Mouse (Mus musculus) intestine, postnatal 0 days (tissue): ENCODE measurements at regions not wholly inside any gene's neighbourhood (a gene's known extent, or its start where the extent isn't known, plus 50 kb on each side); places are given as distances from the start of the nearest gene placed in this dataset.
A peak's percentile ranks its signal among the peaks of the same experiment; 100 is the strongest.

Experiments used
- ATAC-seq: fragments of 200-750 bp; cut with Nextera tagmentation; 2 replicates; pipeline ENCODE4 v1.8.0; 2017; ENCODE audit warnings: mild to moderate bottlenecking, moderate TSS enrichment, moderate library complexity
- H3K27ac ChIP-seq: fragments of 300-500 bp; sonication (generic); 2 replicates; pipeline ENCODE4 v1.5.1; 2014; ENCODE audit warnings: mild to moderate bottlenecking, low read depth, low read length, moderate library complexity
- H3K27me3 ChIP-seq: fragments of 300-500 bp; sonication (generic); replicated peaks from 2 replicates; pipeline ENCODE4 v1.6.1; 2014; ENCODE audit warnings: low read length, mixed read lengths; ENCODE audit not compliant: control insufficient read depth, insufficient read depth
- H3K36me3 ChIP-seq: fragments of 300-500 bp; sonication (generic); 2 replicates; pipeline ENCODE4 v1.6.1; 2014; ENCODE audit warnings: mild to moderate bottlenecking, moderate library complexity; ENCODE audit not compliant: control insufficient read depth, insufficient read depth
- H3K4me1 ChIP-seq: fragments of 300-500 bp; sonication (generic); replicated peaks from 2 replicates; pipeline ENCODE4 v1.6.1; 2014; ENCODE audit warnings: antibody characterized with exemption, low read length, mixed read lengths; ENCODE audit not compliant: control insufficient read depth, insufficient read depth
- H3K4me2 ChIP-seq: fragments of 300-500 bp; sonication (generic); replicated peaks from 2 replicates; pipeline ENCODE4 v1.6.1; 2014; ENCODE audit warnings: low read depth, mild to moderate bottlenecking, moderate library complexity
- H3K4me3 ChIP-seq: fragments of 300-500 bp; sonication (generic); 2 replicates; pipeline ENCODE4 v1.5.1; 2014; ENCODE audit warnings: low read depth, low read length
- H3K9ac ChIP-seq: fragments of 300-500 bp; sonication (generic); 2 replicates; pipeline ENCODE4 v1.6.1; 2014; ENCODE audit warnings: mild to moderate bottlenecking, low read depth, low read length
- H3K9me3 ChIP-seq: fragments of 300-500 bp; sonication (generic); 2 replicates; pipeline ENCODE4 v1.6.1; 2016; ENCODE audit warnings: mixed run types; ENCODE audit not compliant: control insufficient read depth
- CTCF ChIP-seq: sonication (generic); IDR thresholded peaks from 2 replicates; pipeline ENCODE4 v1.5.1; 2016; ENCODE audit warnings: low read depth, mild to moderate bottlenecking, control low read depth, antibody characterized with exemption, moderate library complexity
- WGBS: fragments of 180-500 bp; shearing (Covaris S2); extraction: QIAGEN DNeasy Blood & Tissue Kit; methylation state at CpG from one replicate; pipeline ENCODE4 v1.1.7; 2014; 5-methylcytosine and 5-hydroxymethylcytosine counted together

- 97% methylated on average over 4 of the region's 4 CpGs for WGBS
- ATAC-seq = no peak
Measured at GRCm38 (mm10) chr12:25362771-25363170, 265.8 kb upstream of the Id2 start.

DNA sequence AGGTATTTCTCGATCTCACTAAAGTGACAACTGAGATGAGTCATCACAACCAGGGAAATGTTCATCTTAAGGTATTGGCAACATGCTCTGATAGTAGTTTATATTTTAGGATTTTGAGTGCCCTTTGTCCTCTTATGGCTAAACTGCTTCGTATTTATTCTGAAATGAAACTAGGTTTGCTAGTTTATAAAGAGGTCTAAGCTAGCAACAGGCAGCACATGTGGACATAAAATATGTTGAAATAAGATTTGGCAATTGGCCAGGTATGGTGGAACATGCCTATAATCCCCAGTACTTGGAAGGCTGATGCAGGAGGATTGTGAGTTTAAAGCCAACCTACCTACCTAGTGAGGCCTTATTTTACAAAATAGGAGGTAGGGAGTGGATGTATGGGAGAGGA, 263.8 kb upstream of the Id2 start:
- Histone ChIP-seq H3K9ac (no peak overlapping the region), H3K4me3 (no peak overlapping the region), H3K27me3 (no peaks in the 10 kb centered on the region), H3K27ac (no peak overlapping the region), H3K4me2 (no peak overlapping the region), H3K9me3 (no peaks in the 10 kb centered on the region), H3K4me1 (no peaks in the 10 kb centered on the region), H3K36me3 (no peaks in the 10 kb centered on the region)
- no peak for ATAC-seq
- WGBS = 83% methylated on average over 2 of the region's 2 CpGs
- TF ChIP-seq CTCF = no peak

More at GRCm38 (mm10) chr12:25362771-25363170, 265.8 kb upstream of the Id2 start:
- no peaks in the 10 kb centered on the region for H3K9me3 ChIP-seq
- H3K36me3 ChIP-seq = no peaks in the 10 kb centered on the region
- no peak overlapping the region for H3K9ac ChIP-seq
- no peaks in the 10 kb centered on the region for H3K4me1 ChIP-seq
- no peak overlapping the region for H3K27ac ChIP-seq
- TF ChIP-seq CTCF = no peak
- H3K4me2 ChIP-seq = no peak overlapping the region
- H3K4me3 ChIP-seq = no peak overlapping the region
- H3K27me3 ChIP-seq = no peaks in the 10 kb centered on the region

DNA sequence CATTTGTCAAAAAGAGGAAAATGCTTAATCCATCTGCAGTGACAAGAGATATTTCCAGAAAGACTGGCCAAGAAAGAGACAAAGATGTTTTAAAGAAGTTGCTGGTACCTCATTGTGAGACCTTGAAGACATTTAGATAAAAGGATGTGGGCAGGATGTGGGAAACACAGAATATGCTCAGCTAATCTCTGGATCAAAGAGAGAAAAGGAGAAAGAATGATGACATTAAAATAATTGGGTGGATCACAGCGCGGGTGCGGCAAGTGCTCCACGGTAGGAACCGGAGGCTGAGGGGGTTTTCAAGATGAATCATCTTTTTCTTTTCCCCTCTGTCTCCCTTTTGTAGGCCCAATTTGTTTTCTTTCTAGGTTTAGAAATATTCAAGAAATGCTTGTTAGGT, 263.0 kb upstream of the Id2 start:
- no peak overlapping the region for H3K4me2 ChIP-seq

DNA sequence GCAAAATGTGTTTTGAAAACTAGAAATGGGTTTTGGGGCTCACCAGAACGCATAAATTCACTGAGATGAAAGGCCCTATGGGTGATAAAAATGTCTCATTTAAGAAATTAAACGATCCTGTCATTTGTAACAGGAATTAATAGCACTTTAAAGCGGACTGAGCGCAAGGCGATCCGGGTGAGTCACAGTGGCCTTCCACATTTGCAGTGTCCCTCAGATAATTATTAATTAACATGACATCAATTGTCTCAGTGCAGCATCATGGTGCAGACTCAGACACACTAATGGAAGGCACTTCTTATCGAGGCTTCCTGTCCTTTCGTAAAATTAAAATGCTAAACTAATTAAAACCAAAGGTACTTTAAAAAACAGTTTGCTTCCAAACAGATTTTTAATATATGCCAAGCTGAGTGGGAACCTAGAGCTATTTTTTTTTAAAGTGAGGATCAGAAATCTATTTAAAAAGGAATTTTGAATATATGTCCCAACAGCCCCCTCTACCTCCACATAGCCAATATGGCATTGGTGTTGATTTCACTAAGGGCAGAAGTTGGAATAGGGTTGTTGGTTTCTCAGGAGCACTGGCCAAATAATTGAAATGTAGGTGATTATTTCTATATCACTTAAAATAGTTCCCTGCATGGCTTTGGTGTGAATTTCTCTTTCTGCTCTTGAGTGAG, 262.0 kb upstream of the Id2 start:
- no peak for TF ChIP-seq CTCF
- Histone ChIP-seq H3K27me3 (no peaks in the 10 kb centered on the region), H3K4me1 (no peaks in the 10 kb centered on the region), H3K4me3 (no peak overlapping the region), H3K27ac (no peak overlapping the region), H3K9ac (no peak overlapping the region), H3K9me3 (no peaks in the 10 kb centered on the region), H3K4me2 (no peak overlapping the region), H3K36me3 (no peaks in the 10 kb centered on the region)
- 87% methylated on average over 8 of the region's 8 CpGs for WGBS
- ATAC-seq = no peak

More for the DNA sequence above, 263.0 kb upstream of the Id2 start:
- Histone ChIP-seq H3K4me3 (no peak overlapping the region), H3K9ac (no peak overlapping the region), H3K27ac (no peak overlapping the region), H3K9me3 (no peaks in the 10 kb centered on the region), H3K27me3 (no peaks in the 10 kb centered on the region), H3K36me3 (no peaks in the 10 kb centered on the region), H3K4me1 (no peaks in the 10 kb centered on the region)
- TF ChIP-seq CTCF = no peak
- WGBS = 95% methylated on average over 5 of the region's 5 CpGs
- ATAC-seq = no peak

DNA sequence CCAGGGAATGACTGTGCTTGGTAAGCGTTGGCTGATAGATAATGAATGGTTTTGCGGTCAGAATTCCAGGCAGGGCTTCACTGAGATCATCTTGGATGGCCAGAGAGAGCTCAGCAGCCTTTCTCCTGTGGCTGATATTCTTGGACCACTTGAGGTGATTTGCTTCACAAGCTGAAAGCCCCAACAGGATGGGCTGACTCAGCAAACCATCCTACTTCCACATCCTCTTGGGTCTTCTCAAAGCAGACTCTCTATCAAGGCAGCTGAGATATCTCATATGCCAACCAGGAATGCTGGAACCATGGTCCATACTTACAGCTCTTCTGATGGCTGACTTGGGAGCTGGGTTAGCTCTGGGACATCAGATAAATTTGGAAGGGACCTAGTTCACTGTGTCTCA, 259.8 kb upstream of the Id2 start:
- Histone ChIP-seq H3K36me3 (no peaks in the 10 kb centered on the region), H3K4me2 (no peak overlapping the region), H3K27ac (no peak overlapping the region), H3K27me3 (no peaks in the 10 kb centered on the region), H3K9me3 (no peaks in the 10 kb centered on the region), H3K9ac (no peak overlapping the region), H3K4me3 (no peak overlapping the region), H3K4me1 (no peaks in the 10 kb centered on the region)
- TF ChIP-seq CTCF = no peak
- ATAC-seq = no peak
- 85% methylated on average over 2 of the region's 2 CpGs for WGBS

- peak; percentile 55 for TF ChIP-seq CTCF
Measured at GRCm38 (mm10) chr12:25355217-25355616, 258.3 kb upstream of the Id2 start.

More at GRCm38 (mm10) chr12:25355217-25355616, 258.3 kb upstream of the Id2 start:
- H3K27ac ChIP-seq = no peak overlapping the region
- H3K27me3 ChIP-seq = no peaks in the 10 kb centered on the region
- no peak overlapping the region for H3K4me2 ChIP-seq
- H3K4me1 ChIP-seq = no peaks in the 10 kb centered on the region
- no peaks in the 10 kb centered on the region for H3K9me3 ChIP-seq
- WGBS = 78% methylated on average over 1 of the region's 1 CpGs
- no peak overlapping the region for H3K4me3 ChIP-seq
- ATAC-seq = no peak
- no peak overlapping the region for H3K9ac ChIP-seq
- H3K36me3 ChIP-seq = no peaks in the 10 kb centered on the region
